Mouse (Mus musculus) lung, embryonic 16.5 days (tissue): ENCODE measurements around the gene Sash1. TPM values are rescaled to one million over a fixed set of nuclear protein-coding genes. Genes with fewer than 3 reads are reported as not detected.

ENCODE experiments used
- ATAC-seq: fragments of 200-750 bp; cut with Nextera tagmentation; 2 replicates; pipeline ENCODE4 v1.8.0; 2017; ENCODE audit warnings: low read depth, mild to moderate bottlenecking, moderate library complexity
- H3K27ac ChIP-seq: fragments of 300-500 bp; sonication (generic); 2 replicates; pipeline ENCODE4 v1.5.1; 2014; ENCODE audit warnings: mild to moderate bottlenecking, control low read depth, low read length
- H3K27me3 ChIP-seq: fragments of 300-500 bp; sonication (generic); 2 replicates; pipeline ENCODE4 v1.6.1; 2014; ENCODE audit warnings: low read depth, low read length, mixed read lengths; ENCODE audit not compliant: control insufficient read depth, insufficient read depth
- H3K36me3 ChIP-seq: fragments of 300-500 bp; sonication (generic); 2 replicates; pipeline ENCODE4 v1.6.1; 2014; ENCODE audit warnings: low read length; ENCODE audit not compliant: control insufficient read depth, insufficient read depth
- H3K4me1 ChIP-seq: fragments of 300-500 bp; sonication (generic); replicated peaks from 2 replicates; pipeline ENCODE4 v1.6.1; 2014; ENCODE audit warnings: low read length, mixed read lengths; ENCODE audit not compliant: control insufficient read depth, insufficient read depth
- H3K4me2 ChIP-seq: fragments of 300-500 bp; sonication (generic); 2 replicates; pipeline ENCODE4 v1.6.1; 2014; ENCODE audit warnings: low read depth, low read length, control low read depth
- H3K4me3 ChIP-seq: fragments of 300-500 bp; sonication (generic); 2 replicates; pipeline ENCODE4 v1.5.1; 2014; ENCODE audit warnings: mild to moderate bottlenecking, low read length, control low read depth
- H3K9ac ChIP-seq: fragments of 300-500 bp; sonication (generic); 2 replicates; pipeline ENCODE4 v1.6.1; 2014; ENCODE audit warnings: low read length, control low read depth
- H3K9me3 ChIP-seq: fragments of 300-500 bp; sonication (generic); 2 replicates; pipeline ENCODE4 v1.6.1; 2016; ENCODE audit warnings: low read length; ENCODE audit not compliant: control insufficient read depth
- WGBS: fragments of 180-500 bp; shearing (Covaris S2); extraction: QIAGEN DNeasy Blood & Tissue Kit; methylation state at CpG from one replicate; pipeline ENCODE4 v1.1.7; 2014; 5-methylcytosine and 5-hydroxymethylcytosine counted together
- polyA plus RNA-seq: library from polyadenylated mRNA; unstranded; fragments of >200 nt; fragmentation: Nextera tagmentation; extraction: Ambion mirVana; gene quantifications from 2 replicates; pipeline ENCODE4 v1.2.1, GENCODE M21; 2015

Sash1 gene
- polyA plus RNA-seq, 1 experiment from 2014 or later = 4.1 TPM

DNA sequence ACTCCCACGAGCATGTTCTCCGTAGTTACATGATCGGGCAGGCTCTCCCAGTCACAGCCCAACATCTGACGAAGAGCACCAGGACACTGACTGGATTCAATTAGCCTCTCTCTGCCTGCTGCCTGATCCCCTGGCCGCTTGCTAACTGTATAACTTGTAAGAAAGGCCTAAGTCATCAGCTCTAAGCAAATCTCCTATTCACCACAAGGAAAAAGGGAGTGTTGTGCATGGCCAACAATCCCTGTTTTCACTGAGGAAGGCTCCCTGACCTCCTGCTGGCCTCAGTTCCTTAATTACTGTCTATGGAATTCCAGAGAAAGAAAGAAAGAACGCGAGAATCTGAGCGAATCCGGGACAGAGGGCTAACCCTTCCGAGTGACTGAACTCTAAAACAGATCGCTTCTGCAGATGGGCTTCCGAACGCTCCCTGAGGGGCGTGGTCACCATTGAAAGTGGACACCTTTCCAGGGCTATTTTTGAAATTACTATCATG lies 123.6 kb downstream of the Sash1 start:
- peak overlapping the region; percentile 36 for H3K9ac ChIP-seq
- peak; percentile 26; the same call in 1 of the 2 replicates for ATAC-seq
- H3K4me1 ChIP-seq = peaks cover 23% of the 10 kb centered on the region
- peak overlapping the region; percentile 31 for H3K4me3 ChIP-seq
- no peaks in the 10 kb centered on the region for H3K9me3 ChIP-seq
- WGBS = 37% methylated on average over 14 of the region's 14 CpGs
- H3K4me2 ChIP-seq = peak overlapping the region; percentile 41
- H3K36me3 ChIP-seq = no peaks in the 10 kb centered on the region
- no peaks in the 10 kb centered on the region for H3K27me3 ChIP-seq
- H3K27ac ChIP-seq = peak overlapping the region; percentile 32; the same call in 1 of the 2 replicates

GRCm38 (mm10) chr10:8761656-8762055 lies 124.2 kb downstream of the Sash1 start:
- Histone ChIP-seq H3K27ac (peak overlapping the region; percentile 32; the same call in 1 of the 2 replicates), H3K4me1 (peaks cover 28% of the 10 kb centered on the region), H3K4me3 (peak overlapping the region; percentile 31), H3K9me3 (no peaks in the 10 kb centered on the region), H3K27me3 (no peaks in the 10 kb centered on the region), H3K9ac (peak overlapping the region; percentile 36; the same call in 1 of the 2 replicates), H3K4me2 (peak overlapping the region; percentile 41), H3K36me3 (no peaks in the 10 kb centered on the region)
- no peak for ATAC-seq
- WGBS = 59% methylated on average over 9 of the region's 9 CpGs

- no peaks in the 10 kb centered on the region for H3K9me3 ChIP-seq
- 29% methylated on average over 4 of the region's 4 CpGs for WGBS
- peak overlapping the region; percentile 30; the same call in 1 of the 2 replicates for H3K27ac ChIP-seq
- no peaks in the 10 kb centered on the region for H3K36me3 ChIP-seq
- H3K4me2 ChIP-seq = peak overlapping the region; percentile 33
- no peak overlapping the region for H3K9ac ChIP-seq
- peak overlapping the region; percentile 3; the same call in 1 of the 2 replicates for H3K4me3 ChIP-seq
- peaks cover 30% of the 10 kb centered on the region for H3K4me1 ChIP-seq
- peak; percentile 68 for ATAC-seq
- H3K27me3 ChIP-seq = no peaks in the 10 kb centered on the region
Measured at GRCm38 (mm10) chr10:8760598-8760997, 125.3 kb downstream of the Sash1 start.

GRCm38 (mm10) chr10:8759228-8759627 lies 126.6 kb downstream of the Sash1 start:
- WGBS = 79% methylated on average over 7 of the region's 7 CpGs
- H3K4me2 ChIP-seq = no peak overlapping the region

GRCm38 (mm10) chr10:8757429-8757931 lies 128.4 kb downstream of the Sash1 start:
- peak overlapping the region; percentile 40 for H3K4me2 ChIP-seq
- no peaks in the 10 kb centered on the region for H3K27me3 ChIP-seq
- H3K36me3 ChIP-seq = no peaks in the 10 kb centered on the region
- ATAC-seq = peak; percentile 79
- peak overlapping the region; percentile 87 for H3K27ac ChIP-seq
- 0 out of 2 replicates have a peak overlapping the region, but pooled peaks have one; percentile 4 for H3K4me3 ChIP-seq
- no peak overlapping the region; the same call in 1 of the 2 replicates for H3K9ac ChIP-seq
- H3K4me1 ChIP-seq = peaks cover 29% of the 10 kb centered on the region
- WGBS = 31% methylated on average over 21 of the region's 21 CpGs
- no peaks in the 10 kb centered on the region for H3K9me3 ChIP-seq

More at GRCm38 (mm10) chr10:8759228-8759627, 126.6 kb downstream of the Sash1 start:
- H3K4me1 ChIP-seq = peaks cover 35% of the 10 kb centered on the region
- no peak overlapping the region for H3K9ac ChIP-seq
- ATAC-seq = no peak
- no peaks in the 10 kb centered on the region for H3K9me3 ChIP-seq
- H3K36me3 ChIP-seq = no peaks in the 10 kb centered on the region
- H3K27me3 ChIP-seq = no peaks in the 10 kb centered on the region
- no peak overlapping the region for H3K4me3 ChIP-seq
- no peak overlapping the region for H3K27ac ChIP-seq

DNA sequence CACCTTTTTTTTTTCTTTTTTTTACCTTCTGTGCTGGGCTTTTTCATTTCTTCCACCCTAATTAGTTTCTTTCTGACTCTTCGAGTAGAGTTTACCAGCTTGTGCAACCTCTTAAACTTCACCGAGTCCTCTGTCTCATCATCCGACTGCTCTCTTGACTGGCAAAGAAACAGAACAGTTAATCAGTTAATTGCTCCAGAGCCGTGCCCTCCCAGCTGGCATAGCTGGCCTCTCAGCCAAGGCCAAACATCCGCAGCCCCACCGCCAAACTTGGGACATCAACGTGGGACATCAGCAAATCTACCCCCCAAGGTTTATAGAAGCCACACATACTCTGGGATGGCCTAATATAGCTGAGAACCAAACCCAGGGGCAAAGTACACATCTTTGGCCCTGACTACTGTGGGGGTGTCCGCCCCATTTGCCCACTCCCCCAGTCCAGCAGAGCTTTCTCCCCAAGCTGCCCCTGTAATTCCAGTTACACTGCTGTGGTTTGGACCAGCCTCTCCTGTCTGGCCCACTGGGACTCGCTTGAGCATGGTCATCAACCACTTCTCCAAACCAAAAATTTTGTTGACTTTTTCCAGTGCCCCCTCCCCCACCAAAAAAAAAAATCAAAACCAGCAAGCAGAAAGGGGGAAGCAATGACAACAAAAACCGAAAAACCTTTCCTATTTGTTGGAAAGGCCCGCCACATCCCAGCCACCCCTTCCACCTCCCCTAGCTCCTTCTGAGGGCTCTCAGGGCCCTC lies 129.1 kb downstream of the Sash1 start:
- no peaks in the 10 kb centered on the region for H3K27me3 ChIP-seq
- no peak overlapping the region for H3K4me3 ChIP-seq
- no peaks in the 10 kb centered on the region for H3K36me3 ChIP-seq
- peak overlapping the region; percentile 87 for H3K27ac ChIP-seq
- no peak for ATAC-seq
- peaks cover 28% of the 10 kb centered on the region for H3K4me1 ChIP-seq
- H3K9ac ChIP-seq = no peak overlapping the region
- H3K9me3 ChIP-seq = no peaks in the 10 kb centered on the region
- WGBS = 47% methylated on average over 11 of the region's 11 CpGs
- H3K4me2 ChIP-seq = peak overlapping the region; percentile 40

DNA sequence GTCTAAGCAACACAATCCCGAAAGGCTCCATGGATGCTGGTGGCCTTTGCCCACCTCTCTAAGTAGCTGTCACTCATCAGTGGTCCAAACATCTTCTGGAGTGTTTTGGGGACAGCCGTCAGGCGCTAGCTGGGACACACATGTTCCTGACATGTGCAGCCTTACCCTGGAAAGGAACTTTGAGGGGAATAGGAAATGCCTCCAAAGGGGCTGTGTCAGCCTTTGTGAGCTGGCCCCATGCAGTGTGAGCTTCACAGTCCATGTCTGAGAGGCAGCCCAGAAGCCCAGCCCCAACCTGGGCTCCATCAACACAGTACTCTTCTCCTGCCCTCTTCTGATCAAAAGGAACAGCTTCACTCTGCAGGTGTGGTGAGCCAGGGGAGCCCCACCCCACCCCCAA lies 132.5 kb downstream of the Sash1 start:
- Histone ChIP-seq H3K27me3 (no peaks in the 10 kb centered on the region), H3K4me1 (peaks cover 20% of the 10 kb centered on the region), H3K4me3 (no peak overlapping the region), H3K4me2 (no peak overlapping the region), H3K9me3 (no peaks in the 10 kb centered on the region), H3K27ac (no peak overlapping the region), H3K36me3 (peaks cover 9% of the 10 kb centered on the region; the same call in 1 of the 2 replicates), H3K9ac (no peak overlapping the region)
- 92% methylated on average over 3 of the region's 3 CpGs for WGBS
- ATAC-seq = no peak

- H3K9me3 ChIP-seq = no peaks in the 10 kb centered on the region
- no peak overlapping the region for H3K4me2 ChIP-seq
- 76% methylated on average over 7 of the region's 7 CpGs for WGBS
- no peak overlapping the region for H3K9ac ChIP-seq
- peaks cover 9% of the 10 kb centered on the region; the same call in 1 of the 2 replicates for H3K36me3 ChIP-seq
- no peak overlapping the region for H3K4me3 ChIP-seq
- ATAC-seq = no peak
- peaks cover 13% of the 10 kb centered on the region for H3K4me1 ChIP-seq
- H3K27me3 ChIP-seq = no peaks in the 10 kb centered on the region
- H3K27ac ChIP-seq = no peak overlapping the region
Measured at GRCm38 (mm10) chr10:8752436-8752835, 133.4 kb downstream of the Sash1 start.

- ATAC-seq = no peak
Measured at GRCm38 (mm10) chr10:8749537-8749936, 136.3 kb downstream of the Sash1 start.

More at GRCm38 (mm10) chr10:8749537-8749936, 136.3 kb downstream of the Sash1 start:
- Histone ChIP-seq H3K4me2 (no peak overlapping the region), H3K27ac (no peak overlapping the region), H3K36me3 (peaks cover 12% of the 10 kb centered on the region), H3K4me3 (no peak overlapping the region), H3K27me3 (no peaks in the 10 kb centered on the region), H3K4me1 (peaks cover 5% of the 10 kb centered on the region), H3K9me3 (no peaks in the 10 kb centered on the region), H3K9ac (no peak overlapping the region)
- 91% methylated on average over 11 of the region's 11 CpGs for WGBS
